Mouse (Mus musculus) C2C12 (cell line): ENCODE data around the gene Cdk14.

Source experiments
- CEBPB ChIP-seq: IDR thresholded peaks from one replicate; pipeline ENCODE4 v1.6.1; 2011; ENCODE audit warnings: low read depth, mild to moderate bottlenecking, control low read depth, moderate library complexity
- CTCF ChIP-seq: IDR thresholded peaks from one replicate; pipeline ENCODE4 v1.5.1; 2011; ENCODE audit not compliant: control insufficient read depth, insufficient read depth, insufficient read length
- MAX ChIP-seq: IDR thresholded peaks from one replicate; pipeline ENCODE4 v1.6.1; 2011; ENCODE audit warnings: mild to moderate bottlenecking, control low read depth
- MYOD1 ChIP-seq: IDR thresholded peaks from one replicate; pipeline ENCODE4 v1.6.1; 2011; ENCODE audit warnings: low read depth; ENCODE audit not compliant: control insufficient read depth, insufficient read length

DNA sequence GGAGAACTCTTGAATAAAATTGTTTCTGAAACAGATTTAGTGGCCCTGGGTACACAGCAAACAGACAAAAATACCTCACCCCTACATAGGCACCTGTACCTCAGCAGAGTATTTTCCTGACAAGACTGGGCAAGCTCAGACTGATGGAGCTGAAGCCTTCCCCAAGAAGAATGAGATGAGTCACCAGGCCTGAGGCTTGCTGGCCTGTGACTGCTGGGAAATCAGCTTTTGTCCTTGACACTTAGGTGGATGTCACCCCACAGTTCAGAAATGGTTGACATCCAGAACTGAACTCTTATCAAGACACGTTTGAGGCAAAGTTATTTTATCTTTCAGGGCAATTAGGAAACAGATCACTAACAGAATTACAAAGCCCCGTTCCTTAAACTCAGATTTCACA, 652.2 kb downstream of the Cdk14 start:
- TF ChIP-seq MYOD1: no peak
- no peak for TF ChIP-seq CEBPB
- no peak for TF ChIP-seq CTCF
- TF ChIP-seq MAX: no peak
